Mouse (Mus musculus): ENCODE results near the gene Pou2af1. TPM values are rescaled to one million over a fixed set of nuclear protein-coding genes. Genes with fewer than 3 reads are reported as not detected.
A peak's percentile ranks its signal among the peaks of the same experiment; 100 is the strongest.

Pou2af1 gene
- polyA plus RNA-seq, 1 experiment from 2014 or later = 0.09 TPM

DNA sequence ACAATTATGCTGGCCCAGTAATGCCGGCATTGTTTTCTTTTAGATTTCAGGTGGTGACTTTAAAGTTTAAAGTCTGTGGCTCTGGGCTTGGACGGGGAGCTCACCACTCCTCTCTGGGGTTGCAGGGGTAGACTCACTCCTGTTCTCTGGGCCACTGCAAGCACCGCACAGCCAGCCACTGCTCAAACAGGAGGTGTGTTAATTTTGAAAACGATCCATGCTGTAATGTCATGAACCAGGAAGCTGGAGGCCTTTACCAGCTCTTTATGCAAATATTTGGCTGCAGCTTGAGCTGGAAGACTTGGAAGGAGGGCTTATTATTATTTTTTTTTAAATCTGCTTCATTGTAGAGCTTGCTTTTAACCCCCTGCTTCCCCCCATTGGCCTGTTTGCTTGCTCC lies 61.2 kb downstream of the Pou2af1 start:
- Histone ChIP-seq H3K9me3 (ENCODE audit: control insufficient read depth) (no peaks in the 10 kb centered on the region), H3K4me3 (ENCODE audit: low read depth, low read length) (no peak overlapping the region), H3K27ac (ENCODE audit: low read depth, low read length) (no peak overlapping the region), H3K27me3 (replicated peaks; ENCODE audit: control insufficient read depth, insufficient read depth, low read length) (peaks cover 11% of the 10 kb centered on the region), H3K4me1 (replicated peaks; ENCODE audit: control insufficient read depth, insufficient read depth, low read length) (no peaks in the 10 kb centered on the region), H3K36me3 (ENCODE audit: control insufficient read depth, insufficient read depth) (no peaks in the 10 kb centered on the region), H3K4me2 (replicated peaks; ENCODE audit: low read depth) (0 out of 2 replicates have a peak overlapping the region, but pooled peaks have one; percentile 1), H3K9ac (ENCODE audit: low read depth, low read length) (no peak overlapping the region)
- ATAC-seq = no peak
- WGBS = 22% methylated on average over 4 of the region's 4 CpGs
- no peak for TF ChIP-seq CTCF (IDR thresholded peaks at IDR 0.05; ENCODE audit: low read depth)

GRCm38 (mm10) chr9:51277834-51278498 lies 64.5 kb downstream of the Pou2af1 start:
- TF ChIP-seq CTCF (IDR thresholded peaks at IDR 0.05; ENCODE audit: low read depth) = no peak
- WGBS = 30% methylated on average over 13 of the region's 13 CpGs
- Histone ChIP-seq H3K4me3 (ENCODE audit: low read depth, low read length) (peak overlapping the region; percentile 48), H3K9ac (ENCODE audit: low read depth, low read length) (peak overlapping the region; percentile 51; the same call in 1 of the 2 replicates), H3K4me1 (replicated peaks; ENCODE audit: control insufficient read depth, insufficient read depth, low read length) (no peaks in the 10 kb centered on the region), H3K36me3 (ENCODE audit: control insufficient read depth, insufficient read depth) (no peaks in the 10 kb centered on the region), H3K4me2 (replicated peaks; ENCODE audit: low read depth) (peak overlapping the region; percentile 91), H3K27me3 (replicated peaks; ENCODE audit: control insufficient read depth, insufficient read depth, low read length) (peaks cover 27% of the 10 kb centered on the region), H3K9me3 (ENCODE audit: control insufficient read depth) (no peaks in the 10 kb centered on the region), H3K27ac (ENCODE audit: low read depth, low read length) (peak overlapping the region; percentile 50; the same call in 1 of the 2 replicates)
- ATAC-seq = no peak

GRCm38 (mm10) chr9:51278500-51279381 lies 65.2 kb downstream of the Pou2af1 start, which contains the start of gene Colca2:
Gene Colca2 (minus strand): TSS chr9:51278569.
- Histone ChIP-seq H3K9ac (ENCODE audit: low read depth, low read length) (peak within 1 kb of the TSS; percentile 51), H3K27me3 (replicated peaks; ENCODE audit: control insufficient read depth, insufficient read depth, low read length) (peaks cover 32% of the 10 kb centered on the region), H3K36me3 (ENCODE audit: control insufficient read depth, insufficient read depth) (no peaks in the 10 kb centered on the region), H3K4me2 (replicated peaks; ENCODE audit: low read depth) (peak within 1 kb of the TSS; percentile 91), H3K4me3 (ENCODE audit: low read depth, low read length) (peak within 1 kb of the TSS; percentile 48), H3K27ac (ENCODE audit: low read depth, low read length) (peak within 1 kb of the TSS; percentile 50; the same call in 1 of the 2 replicates), H3K4me1 (replicated peaks; ENCODE audit: control insufficient read depth, insufficient read depth, low read length) (no peaks in the 10 kb centered on the region), H3K9me3 (ENCODE audit: control insufficient read depth) (no peaks in the 10 kb centered on the region)
- ATAC-seq = peak; percentile 80
- TF ChIP-seq CTCF (IDR thresholded peaks at IDR 0.05; ENCODE audit: low read depth) = peak; percentile 66
- under 1% methylated on average over 53 of the region's 53 CpGs for WGBS

- Histone ChIP-seq H3K4me2 (replicated peaks; ENCODE audit: low read depth) (no peak overlapping the region), H3K27me3 (replicated peaks; ENCODE audit: control insufficient read depth, insufficient read depth, low read length) (peaks cover 24% of the 10 kb centered on the region; the same call in 1 of the 2 replicates), H3K4me1 (replicated peaks; ENCODE audit: control insufficient read depth, insufficient read depth, low read length) (0 out of 2 replicates have a peak, but pooled peaks cover 2% of the 10 kb centered on the region), H3K27ac (ENCODE audit: low read depth, low read length) (no peak overlapping the region), H3K9ac (ENCODE audit: low read depth, low read length) (no peak overlapping the region), H3K36me3 (ENCODE audit: control insufficient read depth, insufficient read depth) (no peaks in the 10 kb centered on the region), H3K4me3 (ENCODE audit: low read depth, low read length) (no peak overlapping the region), H3K9me3 (ENCODE audit: control insufficient read depth) (no peaks in the 10 kb centered on the region)
- ATAC-seq = no peak
- WGBS = 40% methylated on average over 2 of the region's 2 CpGs
- TF ChIP-seq CTCF (IDR thresholded peaks at IDR 0.05; ENCODE audit: low read depth) = no peak
Observed at GRCm38 (mm10) chr9:51286079-51286478, 72.6 kb downstream of the Pou2af1 start.

Other genes starting within 250 kb of the Pou2af1 start
- gene Sik2, start 204.6 kb upstream of the Pou2af1 start, polyA plus RNA-seq (2015; fragmentation: Nextera tagmentation; extraction: Ambion mirVana) = 8.0 and 9.2 TPM in 2 replicates
- gene Btg4, start 152.8 kb upstream of the Pou2af1 start, polyA plus RNA-seq (2015; fragmentation: Nextera tagmentation; extraction: Ambion mirVana) = not detected in 2 replicates
- 1.7 and 2.6 TPM in 2 replicates for gene Layn, start 136.6 kb upstream of the Pou2af1 start, polyA plus RNA-seq (2015; fragmentation: Nextera tagmentation; extraction: Ambion mirVana)
- gene 4833427G06Rik, start 111.6 kb upstream of the Pou2af1 start, polyA plus RNA-seq (2015; fragmentation: Nextera tagmentation; extraction: Ambion mirVana) = not detected in 2 replicates
- not detected in 2 replicates for gene Gm32742, start 48.2 kb upstream of the Pou2af1 start, polyA plus RNA-seq (2015; fragmentation: Nextera tagmentation; extraction: Ambion mirVana)
- gene Colca2, start 64.9 kb downstream of the Pou2af1 start, polyA plus RNA-seq (2015; fragmentation: Nextera tagmentation; extraction: Ambion mirVana) = 1.3 and 1.7 TPM in 2 replicates
- gene 1810046K07Rik, start 115.2 kb downstream of the Pou2af1 start, polyA plus RNA-seq (2015; fragmentation: Nextera tagmentation; extraction: Ambion mirVana) = 0.09 and 0.25 TPM in 2 replicates